Mouse (Mus musculus) lung, embryonic 14.5 days (tissue): Measurements from ENCODE around the gene 4930404H24Rik. TPM values are rescaled to one million over a fixed set of nuclear protein-coding genes. Genes with fewer than 3 reads are reported as not detected.

Source experiments
- ATAC-seq: fragments of 200-750 bp; cut with Nextera tagmentation; 2 replicates; pipeline ENCODE4 v1.8.0; 2017; ENCODE audit warnings: mild to moderate bottlenecking, moderate TSS enrichment, moderate library complexity; ENCODE audit not compliant: insufficient read depth
- DNase-seq: peaks from one replicate; pipeline ENCODE4 v3.0.0-alpha.2; 2015
- H3K27ac ChIP-seq: fragments of 300-500 bp; sonication (generic); 2 replicates; pipeline ENCODE4 v1.5.1; 2014; ENCODE audit warnings: low read depth, mild to moderate bottlenecking, moderate library complexity
- H3K27me3 ChIP-seq: fragments of 300-500 bp; sonication (generic); 2 replicates; pipeline ENCODE4 v1.6.1; 2014; ENCODE audit warnings: low read length, control low read depth; ENCODE audit not compliant: insufficient read depth
- H3K36me3 ChIP-seq: fragments of 300-500 bp; sonication (generic); 2 replicates; pipeline ENCODE4 v1.6.1; 2014; ENCODE audit warnings: control low read depth; ENCODE audit not compliant: insufficient read depth
- H3K4me1 ChIP-seq: fragments of 300-500 bp; sonication (generic); 2 replicates; pipeline ENCODE4 v1.6.1; 2014; ENCODE audit warnings: antibody characterized with exemption, control low read depth; ENCODE audit not compliant: insufficient read depth
- H3K4me2 ChIP-seq: fragments of 300-500 bp; sonication (generic); 2 replicates; pipeline ENCODE4 v1.6.1; 2014; ENCODE audit warnings: mild to moderate bottlenecking
- H3K4me3 ChIP-seq: fragments of 300-500 bp; sonication (generic); 2 replicates; pipeline ENCODE4 v1.5.1; 2014; ENCODE audit warnings: low read depth, low read length
- H3K9ac ChIP-seq: fragments of 300-500 bp; sonication (generic); 2 replicates; pipeline ENCODE4 v1.6.1; 2014
- H3K9me3 ChIP-seq: fragments of 300-500 bp; sonication (generic); 2 replicates; pipeline ENCODE4 v1.6.1; 2016; ENCODE audit warnings: low read depth, low read length, control low read depth
- CTCF ChIP-seq: IDR thresholded peaks from 2 replicates; pipeline ENCODE4 v1.5.1; 2016; ENCODE audit warnings: antibody characterized with exemption, low read depth
- WGBS: fragments of 180-500 bp; shearing (Covaris S2); extraction: QIAGEN DNeasy Blood & Tissue Kit; methylation state at CpG from one replicate; pipeline ENCODE4 v1.1.7; 2014; 5-methylcytosine and 5-hydroxymethylcytosine counted together
- polyA plus RNA-seq: library from polyadenylated mRNA; unstranded; fragments of >200 nt; fragmentation: Nextera tagmentation; extraction: Ambion mirVana; gene quantifications from 2 replicates; pipeline ENCODE4 v1.2.1, GENCODE M21; 2014

4930404H24Rik gene
- polyA plus RNA-seq, 1 experiment from 2014 or later: not detected

DNA sequence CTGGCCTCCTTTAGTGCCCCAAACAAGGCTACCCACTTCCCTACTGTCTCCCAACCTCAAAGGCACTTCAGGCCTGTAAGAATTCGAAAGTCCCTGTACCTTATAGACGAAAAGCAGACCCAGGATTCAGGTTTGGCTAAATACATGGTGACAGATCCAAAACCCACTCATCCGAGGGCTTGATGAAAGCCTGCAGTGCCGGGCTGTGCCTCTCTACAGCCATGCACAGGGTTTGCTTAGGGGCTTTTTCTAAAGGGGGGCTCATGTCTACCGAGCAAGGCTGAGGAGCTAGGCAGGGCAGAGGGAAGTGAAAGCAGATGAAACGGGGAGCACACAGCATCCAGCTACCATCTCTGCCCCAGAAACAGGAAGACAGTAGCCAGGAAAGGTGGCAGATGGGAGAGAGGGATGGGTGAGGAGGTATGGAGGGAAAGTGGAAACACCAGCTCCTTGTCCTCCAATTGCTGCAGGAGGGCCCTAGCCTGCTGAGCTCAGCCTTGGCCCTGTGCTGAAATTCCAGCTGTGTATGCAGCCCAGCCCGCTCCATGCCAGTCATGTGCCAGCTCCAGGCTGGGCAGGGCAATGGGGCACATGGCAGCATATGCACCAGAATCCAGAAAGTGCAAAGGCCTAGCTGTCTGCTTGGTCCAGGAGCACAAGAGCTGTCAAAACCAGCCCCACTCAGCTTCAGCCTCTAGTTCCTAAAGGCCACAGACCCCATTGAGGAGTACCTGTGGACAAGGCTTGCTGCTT, 11.3 kb upstream of the 4930404H24Rik start:
- H3K4me1 ChIP-seq: peaks cover 8% of the 10 kb centered on the region
- H3K36me3 ChIP-seq: no peaks in the 10 kb centered on the region
- ATAC-seq (no peak), DNase-seq (no peak)
- no peaks in the 10 kb centered on the region for H3K9me3 ChIP-seq
- H3K27ac ChIP-seq: no peak overlapping the region
- no peaks in the 10 kb centered on the region for H3K27me3 ChIP-seq
- H3K4me2 ChIP-seq: no peak overlapping the region
- 72% methylated on average over 7 of the region's 7 CpGs for WGBS
- no peak for TF ChIP-seq CTCF
- no peak overlapping the region for H3K9ac ChIP-seq
- H3K4me3 ChIP-seq: no peak overlapping the region

DNA sequence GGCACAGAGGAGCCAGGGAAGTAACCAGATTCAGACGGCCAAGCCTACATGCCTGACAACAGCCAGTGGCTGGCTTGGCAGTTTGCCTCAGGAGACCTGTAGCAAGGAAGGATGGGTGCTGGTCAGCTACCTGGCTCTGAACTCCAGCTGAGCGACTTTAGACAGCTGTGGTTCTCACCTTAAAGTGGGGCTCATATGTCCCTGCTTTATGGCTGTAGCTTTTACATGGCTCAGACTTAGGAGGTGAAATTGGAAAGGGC, 10.8 kb upstream of the 4930404H24Rik start:
- peaks cover 8% of the 10 kb centered on the region for H3K4me1 ChIP-seq
- no peak overlapping the region for H3K9ac ChIP-seq
- no peaks in the 10 kb centered on the region for H3K27me3 ChIP-seq
- 76% methylated on average over 2 of the region's 2 CpGs for WGBS
- no peaks in the 10 kb centered on the region for H3K9me3 ChIP-seq
- H3K27ac ChIP-seq: no peak overlapping the region
- no peak for DNase-seq
- no peak overlapping the region for H3K4me3 ChIP-seq
- no peak overlapping the region for H3K4me2 ChIP-seq
- H3K36me3 ChIP-seq: no peaks in the 10 kb centered on the region
- no peak for ATAC-seq
- no peak for TF ChIP-seq CTCF

DNA sequence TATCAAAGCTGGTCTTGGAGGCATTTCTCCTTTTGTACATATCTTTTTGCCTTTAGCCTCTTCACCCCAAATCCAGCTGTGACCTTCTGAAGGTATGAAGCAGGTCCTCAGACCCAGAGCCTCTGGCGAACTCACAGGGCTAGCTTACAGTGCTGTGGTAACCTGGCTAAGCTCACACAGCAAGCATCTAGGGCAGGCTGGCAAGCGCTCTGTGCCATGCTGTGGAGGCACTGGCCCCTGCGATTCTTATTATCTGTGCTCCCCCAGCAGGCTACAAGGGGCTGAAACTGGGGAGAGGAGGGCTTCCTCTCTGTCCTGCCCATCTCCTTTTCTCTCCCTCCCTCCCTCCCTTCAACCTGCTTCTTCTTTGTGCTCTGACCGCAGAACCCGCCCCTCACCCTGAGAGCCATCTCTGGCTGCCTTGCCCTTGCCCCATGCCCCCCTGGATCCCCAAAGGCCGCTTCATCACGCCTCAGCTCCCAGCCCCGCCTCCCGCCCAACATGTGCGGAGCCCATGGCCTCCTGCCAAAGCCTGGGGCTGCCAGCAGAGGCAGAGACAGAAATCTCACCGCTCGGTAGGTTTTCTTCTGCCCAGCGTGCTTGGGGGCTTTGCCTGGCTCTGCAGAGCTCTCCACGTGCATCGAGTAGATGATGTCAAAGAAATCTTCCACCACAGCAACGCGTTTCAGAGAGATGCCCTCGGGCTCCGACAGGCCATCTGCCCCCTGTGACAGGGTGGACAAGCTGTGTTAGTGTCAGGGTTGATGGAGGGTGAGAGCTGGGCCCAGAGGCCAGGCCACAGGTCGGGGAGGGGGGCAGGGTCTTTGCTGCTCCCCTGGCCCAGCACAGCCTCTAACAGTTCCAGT, 9.2 kb upstream of the 4930404H24Rik start:
- peak; percentile 36; the same call in 1 of the 2 replicates for ATAC-seq
- 11% methylated on average over 20 of the region's 20 CpGs for WGBS
- peak overlapping the region; percentile 9; the same call in 1 of the 2 replicates for H3K9ac ChIP-seq

DNA sequence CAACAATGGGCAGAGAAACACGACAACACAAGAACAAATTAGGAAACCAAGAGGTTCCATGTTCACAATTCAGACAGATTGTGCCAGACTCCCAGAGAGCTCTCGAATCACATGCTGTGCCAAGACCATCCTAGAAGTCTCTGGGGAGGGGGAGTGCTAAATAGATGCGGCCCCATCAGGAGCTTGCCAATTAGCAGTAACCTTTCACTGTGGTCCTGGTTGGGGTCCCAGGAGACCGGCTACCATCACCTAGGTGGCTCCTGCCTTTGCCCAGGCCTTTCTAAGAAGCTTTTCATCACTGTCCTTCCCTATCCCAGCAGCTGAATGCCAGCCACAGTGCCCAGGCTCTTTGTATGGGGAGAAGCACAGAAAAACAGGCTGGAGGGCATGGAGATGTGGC, 8.5 kb upstream of the 4930404H24Rik start:
- ATAC-seq (no peak), DNase-seq (no peak)
- no peaks in the 10 kb centered on the region for H3K9me3 ChIP-seq
- H3K36me3 ChIP-seq: no peaks in the 10 kb centered on the region
- no peaks in the 10 kb centered on the region for H3K27me3 ChIP-seq
- H3K4me3 ChIP-seq: no peak overlapping the region
- no peak overlapping the region for H3K27ac ChIP-seq
- H3K4me2 ChIP-seq: no peak overlapping the region
- peak overlapping the region; percentile 9; the same call in 1 of the 2 replicates for H3K9ac ChIP-seq
- 46% methylated on average over 4 of the region's 4 CpGs for WGBS
- H3K4me1 ChIP-seq: peaks cover 8% of the 10 kb centered on the region
- TF ChIP-seq CTCF: no peak

More for the DNA sequence above, 9.2 kb upstream of the 4930404H24Rik start:
- peak overlapping the region; percentile 41 for H3K4me2 ChIP-seq
- H3K27me3 ChIP-seq: no peaks in the 10 kb centered on the region
- peak; percentile 77 for DNase-seq
- H3K4me3 ChIP-seq: no peak overlapping the region
- no peak overlapping the region for H3K27ac ChIP-seq
- 0 out of 2 replicates have a peak, but pooled peaks have one; percentile 18 for TF ChIP-seq CTCF
- H3K36me3 ChIP-seq: no peaks in the 10 kb centered on the region
- peaks cover 8% of the 10 kb centered on the region for H3K4me1 ChIP-seq
- no peaks in the 10 kb centered on the region for H3K9me3 ChIP-seq

DNA sequence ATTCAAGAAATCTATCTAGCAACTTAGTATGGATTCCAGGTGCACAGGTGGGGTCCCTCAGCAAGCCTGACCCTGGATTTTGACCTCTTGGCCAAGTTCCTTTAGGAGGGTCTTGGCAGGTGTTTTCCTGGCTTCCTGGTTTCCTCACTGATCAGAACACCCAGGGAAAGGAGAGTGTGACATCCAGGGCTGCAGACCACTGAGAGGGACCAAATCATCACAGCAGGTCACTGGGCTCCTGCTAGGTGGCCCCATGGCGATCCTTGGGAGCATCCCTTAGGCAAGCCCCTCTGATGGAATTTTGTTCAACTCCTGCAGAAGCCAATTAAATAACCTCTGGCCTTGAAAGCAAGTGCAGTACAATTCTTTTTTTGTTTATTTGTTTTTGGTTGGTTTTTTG, 2.5 kb upstream of the 4930404H24Rik start:
- no peaks in the 10 kb centered on the region for H3K36me3 ChIP-seq
- peaks cover 18% of the 10 kb centered on the region; the same call in 1 of the 2 replicates for H3K27me3 ChIP-seq
- H3K4me2 ChIP-seq: no peak overlapping the region
- WGBS: 88% methylated on average over 1 of the region's 1 CpGs
- no peak overlapping the region for H3K9ac ChIP-seq
- no peak overlapping the region for H3K4me3 ChIP-seq
- TF ChIP-seq CTCF: no peak
- no peak for DNase-seq
- no peaks in the 10 kb centered on the region for H3K9me3 ChIP-seq
- H3K4me1 ChIP-seq: peaks cover 22% of the 10 kb centered on the region
- no peak for ATAC-seq
- no peak overlapping the region for H3K27ac ChIP-seq

DNA sequence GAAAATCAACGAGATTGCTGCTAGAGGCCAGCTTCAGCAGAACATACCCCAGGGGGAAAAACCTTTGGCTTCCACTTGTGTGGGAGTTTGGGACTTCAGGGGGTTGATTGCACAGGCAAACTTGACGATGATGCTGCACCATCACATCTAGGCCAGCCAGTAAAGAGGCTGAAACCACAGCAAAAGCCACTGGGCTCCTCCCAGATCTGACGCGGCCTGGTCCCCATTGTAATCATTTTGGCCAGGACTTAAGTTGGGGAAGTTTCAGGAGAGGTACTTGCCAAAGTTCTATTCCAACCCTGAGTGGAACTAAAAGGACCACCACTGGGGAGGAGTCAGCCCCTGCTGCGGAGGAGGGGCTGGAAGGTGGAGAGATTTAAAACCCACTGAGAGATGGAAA, 1.6 kb upstream of the 4930404H24Rik start:
- ATAC-seq: no peak
- TF ChIP-seq CTCF: no peak
- peaks cover 25% of the 10 kb centered on the region for H3K4me1 ChIP-seq
- H3K4me2 ChIP-seq: peak overlapping the region; percentile 96; the same call in 1 of the 2 replicates
- no peak overlapping the region for H3K27ac ChIP-seq
- no peaks in the 10 kb centered on the region for H3K36me3 ChIP-seq
- no peaks in the 10 kb centered on the region for H3K9me3 ChIP-seq
- H3K27me3 ChIP-seq: peaks cover 18% of the 10 kb centered on the region; the same call in 1 of the 2 replicates
- WGBS: 38% methylated on average over 5 of the region's 5 CpGs
- DNase-seq: no peak
- H3K4me3 ChIP-seq: no peak overlapping the region
- H3K9ac ChIP-seq: no peak overlapping the region
